Mouse (Mus musculus) ES-E14 (cell line): ENCODE measurements at regions not wholly inside any gene's neighbourhood (a gene's known extent, or its start where the extent isn't known, plus 50 kb on each side); places are given as distances from the start of the nearest gene placed in this dataset.

Source experiments
- DNase-seq: peaks from one replicate; pipeline ENCODE4 v3.0.0-alpha.2; 2013; ENCODE audit warnings: low read depth, low spot score
- H3K27ac ChIP-seq: 2 replicates; pipeline ENCODE4 v1.5.1; 2012; ENCODE audit warnings: low read depth, mild to moderate bottlenecking, low read length, moderate library complexity, mixed read lengths; ENCODE audit not compliant: poor library complexity, insufficient read depth, severe bottlenecking
- H3K36me3 ChIP-seq: 2 replicates; pipeline ENCODE4 v1.6.1; 2012; ENCODE audit warnings: mild to moderate bottlenecking, low read length, moderate library complexity, mixed read lengths; ENCODE audit not compliant: control insufficient read depth, poor library complexity, insufficient read depth, severe bottlenecking
- H3K4me1 ChIP-seq, 2 experiments: fragments of 150-350 bp in 1 of 2; sonication (generic) in 1 of 2; 2 replicates each; pipeline ENCODE4 v1.6.1; 2012; ENCODE audit warnings: low read length in 2 of 2, mild to moderate bottlenecking in 1 of 2, mixed read lengths in 1 of 2; ENCODE audit not compliant: control insufficient read depth in 2 of 2, insufficient read depth in 2 of 2, poor library complexity in 1 of 2
- H3K4me3 ChIP-seq, 2 experiments: fragments of 150-350 bp in 1 of 2; sonication (generic) in 1 of 2; 2 replicates each; pipeline ENCODE4 v1.5.1; 2012; ENCODE audit warnings: low read length in 2 of 2, low read depth in 1 of 2, mild to moderate bottlenecking in 1 of 2, mixed read lengths in 1 of 2; ENCODE audit not compliant: insufficient read depth in 1 of 2, poor library complexity in 1 of 2, severe bottlenecking in 1 of 2
- H3K9ac ChIP-seq: 2 replicates; pipeline ENCODE4 v1.6.1; 2012; ENCODE audit warnings: low read depth, mild to moderate bottlenecking, low read length, mixed read lengths; ENCODE audit not compliant: poor library complexity, insufficient read depth, severe bottlenecking
- H3K9me3 ChIP-seq: fragments of 150-350 bp; sonication (generic); 2 replicates; pipeline ENCODE4 v1.6.1; 2012; ENCODE audit warnings: low read depth, mild to moderate bottlenecking, low read length; ENCODE audit not compliant: control insufficient read depth, insufficient read depth
- CHD2 ChIP-seq: IDR thresholded peaks from 2 replicates; pipeline ENCODE4 v1.6.1; 2014; ENCODE audit warnings: mild to moderate bottlenecking, low read depth, low read length, inconsistent platforms
- HCFC1 ChIP-seq: IDR thresholded peaks from 2 replicates; pipeline ENCODE4 v1.6.1; 2012; ENCODE audit warnings: low read length, inconsistent platforms, borderline replicate concordance; ENCODE audit not compliant: insufficient read depth
- MAFK ChIP-seq: IDR thresholded peaks from 2 replicates; pipeline ENCODE4 v1.6.1; 2014; ENCODE audit warnings: mild to moderate bottlenecking, low read depth, low read length, inconsistent platforms; ENCODE audit not compliant: insufficient read depth
- ZC3H11A ChIP-seq: IDR thresholded peaks from 2 replicates; pipeline ENCODE4 v1.6.1; 2012; ENCODE audit warnings: low read depth, mild to moderate bottlenecking, inconsistent platforms, low read length, borderline replicate concordance
- ZNF384 ChIP-seq: IDR thresholded peaks from 2 replicates; pipeline ENCODE4 v1.6.1; 2012; ENCODE audit warnings: low read depth, low read length, inconsistent platforms
- in situ Hi-C, 2 experiments: fragments of 600-800 bp; cut with MboI; formaldehyde crosslinking; loops; one replicate each; pipeline ENCODE4 v1.15.1; 2025; ENCODE audit warnings: low sequenced_read_pairs in 2 of 2, inconsistent platforms in 1 of 2; ENCODE audit not compliant: unreplicated experiment in 2 of 2

DNA sequence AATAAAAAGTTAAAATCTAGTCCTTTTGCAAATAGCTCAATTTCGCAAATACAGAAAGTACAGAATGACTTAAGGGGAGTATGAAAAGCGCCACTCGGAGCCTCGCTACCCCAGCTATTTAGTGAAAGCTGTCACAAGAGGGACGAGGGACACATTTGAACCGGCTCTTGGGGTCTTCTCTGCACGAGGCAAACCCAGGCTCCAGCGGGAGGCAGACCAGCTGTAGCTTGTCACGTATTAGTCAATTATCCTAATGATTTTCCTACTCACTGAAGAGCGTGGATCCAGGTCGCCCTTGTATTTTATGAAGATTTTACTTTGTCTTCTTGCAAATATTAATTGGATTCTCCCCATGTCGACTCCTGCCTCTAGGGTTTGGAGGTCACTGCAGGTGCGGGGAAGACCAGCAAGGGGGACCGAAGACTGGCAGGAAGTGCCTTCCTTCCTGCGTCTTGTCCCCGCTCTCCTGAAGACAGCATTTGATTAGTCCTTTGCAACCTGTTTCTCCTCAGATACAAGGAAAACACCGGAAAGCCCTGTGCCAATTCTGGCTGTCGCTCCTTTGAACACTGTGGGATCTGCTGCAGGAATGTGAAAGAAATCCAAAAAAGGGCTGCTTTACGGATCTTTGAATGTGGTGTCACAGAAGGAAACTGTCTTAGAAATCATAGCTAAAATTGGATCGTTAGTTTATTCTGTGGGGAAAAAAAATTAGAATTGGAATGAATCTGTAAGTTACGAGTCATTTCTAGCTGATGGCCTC lies 209.1 kb downstream of the Etnk1 start:
- H3K4me3 ChIP-seq = no peak overlapping the region
- in situ Hi-C loops = no loop called here
- no peak overlapping the region for H3K27ac ChIP-seq
- no peak for DNase-seq
- no peaks in the 10 kb centered on the region for H3K4me1 ChIP-seq
- no peak overlapping the region for H3K9ac ChIP-seq
- no peaks in the 10 kb centered on the region for H3K36me3 ChIP-seq
- no peak for TF ChIP-seq ZC3H11A
- no peaks in the 10 kb centered on the region for H3K9me3 ChIP-seq

DNA sequence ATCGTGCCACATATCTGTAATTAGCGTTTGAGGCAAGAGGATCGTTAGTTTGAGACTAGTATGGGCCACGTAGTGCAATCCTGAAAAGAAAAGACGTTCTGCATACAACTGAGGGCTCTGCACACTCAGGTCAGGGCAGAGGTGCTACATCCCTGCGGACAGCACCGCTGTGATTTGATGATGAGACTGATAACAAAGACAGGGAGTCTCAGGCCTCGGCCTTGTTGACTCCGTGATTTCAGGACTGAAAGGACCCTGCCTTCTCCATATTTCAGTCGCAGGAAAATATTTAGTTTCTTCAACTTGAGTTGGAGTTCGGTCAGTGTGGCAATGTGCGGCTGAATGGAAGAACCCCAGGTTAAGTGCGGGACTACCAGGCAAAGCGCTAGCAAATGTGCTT lies 210.1 kb downstream of the Etnk1 start:
- no peak overlapping the region for H3K9ac ChIP-seq
- no peak overlapping the region for H3K27ac ChIP-seq
- H3K4me1 ChIP-seq = no peaks in the 10 kb centered on the region
- H3K4me3 ChIP-seq = no peak overlapping the region
- TF ChIP-seq MAFK = no peak
- no peak for TF ChIP-seq ZC3H11A
- no peak for TF ChIP-seq ZNF384
- no peak for TF ChIP-seq HCFC1
- no peak for TF ChIP-seq CHD2
- no peak for DNase-seq
- H3K36me3 ChIP-seq = no peaks in the 10 kb centered on the region
- no peaks in the 10 kb centered on the region for H3K9me3 ChIP-seq
- in situ Hi-C loops = no loop called here

DNA sequence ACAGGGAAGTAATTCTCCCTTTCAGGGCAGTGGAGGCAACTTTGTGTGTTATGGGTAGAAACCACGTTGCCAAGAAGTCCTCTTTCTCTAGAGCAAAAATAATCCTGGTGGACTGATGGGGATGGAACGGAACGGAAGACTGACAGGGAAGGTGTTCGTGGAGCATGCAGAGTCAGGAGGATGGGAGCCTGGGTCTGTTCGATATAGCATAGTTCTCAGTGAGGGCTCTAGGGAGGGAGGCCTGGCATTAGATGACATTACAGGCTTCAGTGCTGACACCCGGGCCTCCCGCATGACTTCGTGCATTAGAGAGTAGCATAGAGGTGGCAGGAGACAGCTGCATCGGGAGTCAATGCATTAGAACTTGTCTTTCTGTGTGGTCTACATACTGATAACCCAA lies 211.1 kb downstream of the Etnk1 start:
- in situ Hi-C loops = no loop called here
- TF ChIP-seq HCFC1 (no peak), CHD2 (no peak), MAFK (no peak), ZC3H11A (no peak), ZNF384 (no peak)
- no peak overlapping the region for H3K9ac ChIP-seq
- H3K4me1 ChIP-seq = no peaks in the 10 kb centered on the region
- no peaks in the 10 kb centered on the region for H3K36me3 ChIP-seq
- no peak for DNase-seq
- H3K27ac ChIP-seq = no peak overlapping the region
- no peaks in the 10 kb centered on the region for H3K9me3 ChIP-seq
- H3K4me3 ChIP-seq = no peak overlapping the region

DNA sequence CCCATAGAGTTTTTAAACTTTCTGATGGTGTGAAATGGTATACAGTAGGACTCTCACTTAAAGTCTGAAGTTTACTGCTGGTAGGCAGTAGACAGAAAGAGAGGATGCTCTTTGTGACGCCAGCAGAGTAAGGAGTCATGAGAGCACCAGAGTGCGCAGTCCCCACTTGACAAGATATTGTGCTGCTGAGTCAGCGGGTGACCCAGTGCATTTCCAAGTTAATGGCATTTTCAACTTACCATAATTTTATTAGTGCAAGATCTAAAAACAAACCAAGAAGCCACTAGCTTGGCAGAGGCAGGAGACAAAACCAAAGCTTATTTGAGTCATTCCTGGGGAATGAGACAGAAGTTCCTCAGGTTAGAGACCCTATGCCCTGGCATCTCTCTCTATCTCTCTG lies 213.5 kb downstream of the Etnk1 start:
- in situ Hi-C loops = no loop called here
- H3K9ac ChIP-seq = no peak overlapping the region

More for the DNA sequence above, 213.5 kb downstream of the Etnk1 start:
- Histone ChIP-seq H3K9me3 (no peaks in the 10 kb centered on the region), H3K36me3 (no peaks in the 10 kb centered on the region), H3K4me1 (no peaks in the 10 kb centered on the region), H3K27ac (no peak overlapping the region), H3K4me3 (no peak overlapping the region)
- DNase-seq = no peak
- TF ChIP-seq ZC3H11A (no peak), MAFK (no peak), CHD2 (no peak), ZNF384 (no peak), HCFC1 (no peak)
